Mouse (Mus musculus) embryonic facial prominence, embryonic 14.5 days (tissue): Measurements from ENCODE around the gene Ccdc155. TPM values are rescaled to one million over a fixed set of nuclear protein-coding genes. Genes with fewer than 3 reads are reported as not detected.
"Not testable (repeated sequence)": the region's sequence is repeated elsewhere in the genome, so short reads cannot be mapped to it uniquely, and the experiment has no call there.

Source experiments
- ATAC-seq: fragments of 200-750 bp; cut with Nextera tagmentation; 2 replicates; pipeline ENCODE4 v1.8.0; 2017; ENCODE audit warnings: low read depth, moderate number of reproducible peaks, moderate TSS enrichment
- DNase-seq: peaks from one replicate; pipeline ENCODE4 v3.0.0-alpha.2; 2015; ENCODE audit warnings: low spot score
- H3K27ac ChIP-seq: fragments of 300-500 bp; sonication (generic); replicated peaks from 2 replicates; pipeline ENCODE4 v1.5.1; 2014; ENCODE audit warnings: low read depth, mild to moderate bottlenecking, low read length, moderate library complexity
- H3K27me3 ChIP-seq: fragments of 300-500 bp; sonication (generic); replicated peaks from 2 replicates; pipeline ENCODE4 v1.6.1; 2014; ENCODE audit warnings: low read length; ENCODE audit not compliant: control insufficient read depth, insufficient read depth
- H3K36me3 ChIP-seq: fragments of 300-500 bp; sonication (generic); 2 replicates; pipeline ENCODE4 v1.6.1; 2014; ENCODE audit warnings: low read length, mixed read lengths; ENCODE audit not compliant: control insufficient read depth, insufficient read depth
- H3K4me1 ChIP-seq: fragments of 300-500 bp; sonication (generic); 2 replicates; pipeline ENCODE4 v1.6.1; 2014; ENCODE audit warnings: antibody characterized with exemption, low read length; ENCODE audit not compliant: control insufficient read depth, insufficient read depth
- H3K4me2 ChIP-seq: fragments of 300-500 bp; sonication (generic); 2 replicates; pipeline ENCODE4 v1.6.1; 2014; ENCODE audit warnings: low read depth, mild to moderate bottlenecking, low read length, moderate library complexity, mixed read lengths
- H3K4me3 ChIP-seq: fragments of 300-500 bp; sonication (generic); 2 replicates; pipeline ENCODE4 v1.5.1; 2014; ENCODE audit warnings: low read depth, mild to moderate bottlenecking, low read length
- H3K9ac ChIP-seq: fragments of 300-500 bp; sonication (generic); 2 replicates; pipeline ENCODE4 v1.6.1; 2014; ENCODE audit warnings: low read depth, mild to moderate bottlenecking, low read length, moderate library complexity, mixed read lengths
- H3K9me3 ChIP-seq: fragments of 300-500 bp; sonication (generic); 2 replicates; pipeline ENCODE4 v1.6.1; 2016; ENCODE audit warnings: low read length; ENCODE audit not compliant: control insufficient read depth
- WGBS: fragments of 180-500 bp; shearing (Covaris S2); extraction: QIAGEN DNeasy Blood & Tissue Kit; methylation state at CpG from one replicate; pipeline ENCODE4 v1.1.7; 2014; 5-methylcytosine and 5-hydroxymethylcytosine counted together
- polyA plus RNA-seq: library from polyadenylated mRNA; unstranded; fragments of >200 nt; fragmentation: Nextera tagmentation; extraction: Ambion mirVana; gene quantifications from 2 replicates; pipeline ENCODE4 v1.2.1, GENCODE M21; 2014

The Ccdc155 gene
- polyA plus RNA-seq, 1 experiment from 2014 or later, result 1.5 TPM

GRCm38 (mm10) chr7:45180896-45181477, 23.7 kb downstream of the Ccdc155 start, which contains the start of gene Pth2:
Pth2 (plus strand) TSS chr7:45180995.
- no peak within 1 kb of the TSS for H3K27ac ChIP-seq
- WGBS, result 15% methylated on average over 18 of the region's 20 CpGs
- H3K27me3 ChIP-seq, result peaks cover 92% of the 10 kb centered on the region
- no peaks in the 10 kb centered on the region for H3K36me3 ChIP-seq
- no peaks in the 10 kb centered on the region for H3K9me3 ChIP-seq
- DNase-seq, result no peak
- ATAC-seq, result no peak
- no peak within 1 kb of the TSS for H3K9ac ChIP-seq
- H3K4me2 ChIP-seq, result 0 out of 2 replicates have a peak within 1 kb of the TSS, but pooled peaks have one; percentile 12
- peak within 1 kb of the TSS; percentile 30 for H3K4me3 ChIP-seq
- H3K4me1 ChIP-seq, result 0 out of 2 replicates have a peak, but pooled peaks cover 4% of the 10 kb centered on the region

DNA sequence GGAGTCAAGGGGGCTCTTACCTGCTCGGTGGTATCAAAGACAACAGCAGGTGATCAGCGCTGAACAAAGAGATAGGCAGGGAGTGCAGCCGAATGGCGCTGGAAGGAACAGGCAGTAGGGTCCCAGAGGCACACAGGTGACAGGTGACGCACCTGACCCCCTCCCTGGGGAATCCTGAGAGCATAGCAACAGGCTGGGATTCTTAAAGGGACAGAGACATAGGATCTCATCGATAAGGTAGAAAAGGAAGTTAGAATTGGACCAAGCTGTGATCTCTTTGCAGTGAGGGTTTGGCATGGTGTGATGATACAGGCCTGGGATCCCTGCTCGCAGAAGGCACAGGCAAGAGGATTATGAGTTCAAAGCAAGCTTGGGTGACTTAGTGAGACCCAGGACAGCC, 25.2 kb downstream of the Ccdc155 start, which contains the start of gene Gfy:
Gfy (minus strand) TSS at position 101 of the 400 bp plus-strand sequence.
- 29% methylated on average over 7 of the region's 7 CpGs for WGBS
- Histone ChIP-seq H3K9ac (no peak within 1 kb of the TSS), H3K4me2 (no peak within 1 kb of the TSS), H3K27ac (no peak within 1 kb of the TSS), H3K36me3 (no peaks in the 10 kb centered on the region), H3K9me3 (no peaks in the 10 kb centered on the region), H3K4me3 (no peak within 1 kb of the TSS), H3K27me3 (peaks cover 100% of the 10 kb centered on the region), H3K4me1 (0 out of 2 replicates have a peak, but pooled peaks cover 4% of the 10 kb centered on the region)
- no peak for DNase-seq
- ATAC-seq, result 0 out of 2 replicates have a peak, but pooled peaks have one; percentile 15

DNA sequence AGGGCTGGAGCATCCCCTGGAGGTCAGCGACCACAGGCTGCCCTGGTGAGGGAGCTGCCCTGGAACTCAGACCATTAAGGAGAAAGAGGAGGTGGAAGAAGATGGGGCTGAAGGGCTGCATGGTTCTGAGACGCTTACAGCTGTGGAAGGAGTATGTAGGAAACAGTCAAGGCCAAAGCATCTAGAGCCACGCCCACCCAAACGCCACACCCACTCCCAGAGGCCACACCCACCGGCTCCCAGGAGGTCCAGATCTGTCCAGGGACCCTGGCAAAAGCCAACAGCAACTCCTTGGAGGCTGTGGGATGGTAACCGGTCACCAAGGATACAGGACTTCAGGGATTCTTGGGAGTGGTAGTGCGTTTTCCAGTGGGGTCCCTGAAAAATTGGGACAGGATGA, 26.1 kb downstream of the Ccdc155 start:
- ATAC-seq, result no peak
- WGBS, result 22% methylated on average over 7 of the region's 7 CpGs

DNA sequence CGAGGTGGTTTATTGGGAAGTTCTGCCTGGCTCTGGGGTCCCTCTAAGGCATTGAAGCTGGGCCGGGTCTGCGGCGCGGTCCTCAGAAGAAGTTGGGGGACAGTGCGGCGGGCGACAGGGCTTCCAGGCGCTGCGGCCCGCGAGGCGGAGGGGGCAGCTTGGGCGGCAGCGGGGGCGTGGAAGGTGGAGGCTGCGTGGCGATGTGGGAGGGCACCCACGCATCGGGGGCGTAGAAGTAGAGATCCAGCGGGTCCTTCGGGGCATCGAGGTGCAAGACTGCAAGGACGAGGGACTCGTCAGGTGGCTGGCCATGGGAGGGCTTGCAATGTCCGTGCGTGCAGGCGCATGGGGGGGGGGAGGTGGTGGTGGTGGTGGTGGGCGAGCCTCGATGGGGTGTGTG, 28.3 kb downstream of the Ccdc155 start:
- peak overlapping the region; percentile 40; the same call in 1 of the 2 replicates for H3K9ac ChIP-seq
- H3K4me1 ChIP-seq, result no peaks in the 10 kb centered on the region
- ATAC-seq (no peak), DNase-seq (no peak)
- WGBS, result 4% methylated on average over 27 of the region's 31 CpGs
- no peak overlapping the region for H3K27ac ChIP-seq
- H3K36me3 ChIP-seq, result no peaks in the 10 kb centered on the region
- H3K4me3 ChIP-seq, result peak overlapping the region; percentile 13
- H3K4me2 ChIP-seq, result peak overlapping the region; percentile 42
- peaks cover 75% of the 10 kb centered on the region for H3K27me3 ChIP-seq
- H3K9me3 ChIP-seq, result no peaks in the 10 kb centered on the region

More for the DNA sequence above, 26.1 kb downstream of the Ccdc155 start:
- Histone ChIP-seq H3K9me3 (no peaks in the 10 kb centered on the region), H3K27ac (no peak overlapping the region), H3K36me3 (no peaks in the 10 kb centered on the region), H3K4me2 (no peak overlapping the region), H3K9ac (no peak overlapping the region), H3K27me3 (peaks cover 97% of the 10 kb centered on the region), H3K4me1 (0 out of 2 replicates have a peak, but pooled peaks cover 4% of the 10 kb centered on the region), H3K4me3 (no peak overlapping the region)
- DNase-seq, result no peak

- Histone ChIP-seq H3K27ac (no peak overlapping the region), H3K36me3 (no peaks in the 10 kb centered on the region), H3K4me1 (no peaks in the 10 kb centered on the region), H3K9ac (peak overlapping the region; percentile 40; the same call in 1 of the 2 replicates), H3K27me3 (peaks cover 71% of the 10 kb centered on the region), H3K9me3 (no peaks in the 10 kb centered on the region), H3K4me3 (peak overlapping the region; percentile 13), H3K4me2 (peak overlapping the region; percentile 42)
- DNase-seq (no peak), ATAC-seq (no peak)
- 2% methylated on average over 20 of the region's 23 CpGs for WGBS
These were observed 28.8 kb downstream of the Ccdc155 start for GRCm38 (mm10) chr7:45175929-45176328.

- Histone ChIP-seq H3K27me3 (peaks cover 66% of the 10 kb centered on the region), H3K9me3 (peaks cover under 1% of the 10 kb centered on the region; the same call in 1 of the 2 replicates), H3K4me1 (no peaks in the 10 kb centered on the region), H3K36me3 (no peaks in the 10 kb centered on the region), H3K27ac (no peak overlapping the region), H3K4me3 (no peak overlapping the region), H3K4me2 (no peak overlapping the region), H3K9ac (no peak overlapping the region)
- ATAC-seq, result no peak
- no peak for DNase-seq
- WGBS, result under 1% methylated on average over 13 of the region's 13 CpGs
These were observed 29.3 kb downstream of the Ccdc155 start for GRCm38 (mm10) chr7:45175398-45175797.

DNA sequence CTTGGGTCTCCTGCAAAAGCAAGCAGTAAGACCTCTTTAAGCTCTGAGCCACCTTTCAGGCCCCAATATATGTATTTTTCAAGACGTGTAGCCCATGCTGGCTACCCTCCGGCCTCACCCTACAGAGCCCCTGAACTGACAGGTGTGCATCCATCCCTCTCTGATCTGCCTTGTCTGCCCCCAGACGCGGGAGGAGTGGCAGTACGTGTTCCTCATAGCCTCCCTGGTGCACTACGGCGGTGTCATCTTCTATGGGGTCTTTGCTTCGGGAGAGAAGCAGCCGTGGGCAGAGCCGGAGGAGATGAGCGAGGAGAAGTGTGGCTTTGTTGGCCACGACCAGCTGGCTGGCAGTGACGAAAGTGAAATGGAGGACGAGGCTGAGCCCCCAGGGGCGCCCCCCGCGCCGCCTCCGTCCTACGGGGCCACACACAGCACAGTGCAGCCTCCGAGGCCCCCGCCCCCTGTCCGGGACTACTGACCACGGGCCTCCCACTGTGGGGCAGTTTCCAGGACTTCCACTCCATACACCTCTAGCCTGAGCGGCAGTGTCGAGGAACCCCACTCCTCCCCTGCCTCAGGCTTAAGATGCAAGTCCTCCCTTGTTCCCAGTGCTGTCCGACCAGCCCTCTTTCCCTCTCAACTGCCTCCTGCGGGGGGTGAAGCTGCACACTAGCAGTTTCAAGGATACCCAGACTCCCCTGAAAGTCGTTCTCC, 30.0 kb downstream of the Ccdc155 start:
- WGBS, result 4% methylated on average over 25 of the region's 29 CpGs
- DNase-seq, result no peak
- peak overlapping the region; percentile 4; the same call in 1 of the 2 replicates for H3K4me3 ChIP-seq
- H3K4me2 ChIP-seq, result peak overlapping the region; percentile 28
- no peaks in the 10 kb centered on the region for H3K4me1 ChIP-seq
- peaks cover 63% of the 10 kb centered on the region for H3K27me3 ChIP-seq
- H3K36me3 ChIP-seq, result no peaks in the 10 kb centered on the region
- H3K9ac ChIP-seq, result no peak overlapping the region
- peak; percentile 35 for ATAC-seq
- no peak overlapping the region for H3K27ac ChIP-seq
- H3K9me3 ChIP-seq, result peaks cover 7% of the 10 kb centered on the region

DNA sequence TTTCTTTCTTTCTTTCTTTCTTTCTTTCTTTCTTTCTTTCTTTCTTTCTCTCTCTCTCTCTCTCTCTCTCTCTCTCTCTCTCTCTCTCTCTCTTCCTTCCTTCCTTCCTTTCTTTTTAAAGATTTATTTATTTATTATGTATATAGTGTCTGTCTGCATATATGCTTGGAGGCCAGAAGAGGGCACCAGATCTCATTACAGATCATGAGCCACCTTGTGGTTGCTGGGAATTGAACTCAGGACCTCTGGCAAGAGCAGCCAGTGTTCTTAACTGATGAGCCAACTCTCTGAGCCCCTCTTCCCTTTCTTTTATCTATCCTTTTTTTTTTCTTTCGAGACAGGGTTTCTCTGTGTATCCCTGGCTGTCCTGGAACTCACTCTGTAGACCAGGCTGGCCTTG, 30.9 kb downstream of the Ccdc155 start:
- not testable (repeated sequence) for H3K9ac ChIP-seq, H3K4me2 ChIP-seq, H3K36me3 ChIP-seq, H3K27ac ChIP-seq, H3K4me3 ChIP-seq, ATAC-seq, H3K4me1 ChIP-seq, DNase-seq
- peaks cover 17% of the 10 kb centered on the region for H3K9me3 ChIP-seq
- peaks cover 63% of the 10 kb centered on the region for H3K27me3 ChIP-seq
- WGBS, result 73% methylated on average over 1 of the region's 1 CpGs
